Mouse (Mus musculus) thymus, postnatal 0 days (tissue): ENCODE measurements around the gene Mesp2. TPM values are rescaled to one million over a fixed set of nuclear protein-coding genes. Genes with fewer than 3 reads are reported as not detected.
A peak's percentile ranks its signal among the peaks of the same experiment; 100 is the strongest.

Experiments used
- DNase-seq: peaks from one replicate; pipeline ENCODE4 v3.0.0-alpha.2; 2015; ENCODE audit warnings: low spot score
- polyA plus RNA-seq: library from polyadenylated mRNA; unstranded; fragments of >200 nt; fragmentation: Nextera tagmentation; extraction: Ambion mirVana; gene quantifications from 2 replicates; pipeline ENCODE4 v1.2.1, GENCODE M21; 2015

Gene Mesp2
- polyA plus RNA-seq, 1 experiment from 2014 or later, result 0.09 TPM

GRCm38 (mm10) chr7:79803887-79804286 is 6.6 kb upstream of the Mesp2 start:
- no peak for DNase-seq

GRCm38 (mm10) chr7:79808561-79808960 is 2.0 kb upstream of the Mesp2 start:
- DNase-seq, result no peak

- DNase-seq, result no peak
Measured at GRCm38 (mm10) chr7:79813409-79813808, 2.9 kb downstream of the Mesp2 start.

- DNase-seq, result no peak
Measured at GRCm38 (mm10) chr7:79818321-79818720, 7.8 kb downstream of the Mesp2 start.

- no peak for DNase-seq
Measured at GRCm38 (mm10) chr7:79819515-79819914, 9.0 kb downstream of the Mesp2 start.

GRCm38 (mm10) chr7:79819996-79820395 is 9.5 kb downstream of the Mesp2 start:
- no peak for DNase-seq

GRCm38 (mm10) chr7:79822092-79822695 is 11.7 kb downstream of the Mesp2 start:
- DNase-seq, result peak; percentile 25

- DNase-seq, result no peak
Measured at GRCm38 (mm10) chr7:79828341-79828740, 17.8 kb downstream of the Mesp2 start.

GRCm38 (mm10) chr7:79831145-79831544 is 20.6 kb downstream of the Mesp2 start:
- no peak for DNase-seq

GRCm38 (mm10) chr7:79831585-79831984 is 21.1 kb downstream of the Mesp2 start:
- DNase-seq, result no peak

GRCm38 (mm10) chr7:79832980-79833379 is 22.5 kb downstream of the Mesp2 start:
- DNase-seq, result no peak

- DNase-seq, result no peak
Measured at GRCm38 (mm10) chr7:79835196-79835595, 24.7 kb downstream of the Mesp2 start.

GRCm38 (mm10) chr7:79837247-79837646 is 26.7 kb downstream of the Mesp2 start:
- DNase-seq, result no peak

- DNase-seq, result no peak
Measured at GRCm38 (mm10) chr7:79842163-79842562, 31.6 kb downstream of the Mesp2 start.

GRCm38 (mm10) chr7:79844090-79844802 is 33.7 kb downstream of the Mesp2 start:
- no peak for DNase-seq

- DNase-seq, result no peak
Measured at GRCm38 (mm10) chr7:79846342-79846741, 35.8 kb downstream of the Mesp2 start.

- DNase-seq, result peak; percentile 6
Measured at GRCm38 (mm10) chr7:79847456-79848451, 37.2 kb downstream of the Mesp2 start.

GRCm38 (mm10) chr7:79856305-79856704 is 45.8 kb downstream of the Mesp2 start:
- DNase-seq, result no peak

- DNase-seq, result no peak
Measured at GRCm38 (mm10) chr7:79858202-79858934, 47.8 kb downstream of the Mesp2 start.

- DNase-seq, result no peak
Measured at GRCm38 (mm10) chr7:79858956-79859630, 48.6 kb downstream of the Mesp2 start.

- no peak for DNase-seq
Measured at GRCm38 (mm10) chr7:79860811-79861210, 50.3 kb downstream of the Mesp2 start, which contains the start of gene Anpep. Gene Anpep, minus strand, starts transcription at chr7:79861059.
